In genomic region chr6:108204322-108204721, GRCm38 (mm10) we compare ENCODE assay signal across 31 mouse cellular contexts.
"Had no signal": no experiment of that assay in that cellular context is flagged by ENCODE, and none has a peak within 500 bp of the region (broad histone marks: within the 10 kb centered on the region; RNA-seq: fewer than 3 reads in every experiment).

No protein-coding gene starts in this region.

- H3K27me3 ChIP-seq: limb, embryonic 12.5 days; limb, embryonic 13.5 days; limb, embryonic 15.5 days; liver, embryonic 12.5 days; liver, embryonic 15.5 days; lung, embryonic 15.5 days; midbrain, embryonic 13.5 days; midbrain, embryonic 15.5 days had no signal

- H3K9ac ChIP-seq: limb, embryonic 12.5 days; limb, embryonic 13.5 days; limb, embryonic 15.5 days; liver, embryonic 12.5 days; liver, embryonic 13.5 days; liver, embryonic 14.5 days; liver, embryonic 15.5 days; liver, postnatal 0 days; lung, embryonic 14.5 days; lung, embryonic 15.5 days; midbrain, embryonic 12.5 days; midbrain, embryonic 13.5 days; midbrain, embryonic 15.5 days had no signal

- H3K4me2 ChIP-seq: limb, embryonic 12.5 days; limb, embryonic 13.5 days; limb, embryonic 15.5 days; liver, embryonic 11.5 days; liver, embryonic 12.5 days; liver, embryonic 13.5 days; liver, embryonic 15.5 days; lung, embryonic 14.5 days; lung, embryonic 15.5 days; midbrain, embryonic 11.5 days; midbrain, embryonic 12.5 days; midbrain, embryonic 13.5 days; midbrain, embryonic 15.5 days had no signal

- H3K27ac ChIP-seq: limb, embryonic 10.5 days; limb, embryonic 12.5 days; limb, embryonic 13.5 days; limb, embryonic 15.5 days; liver, embryonic 12.5 days; liver, embryonic 13.5 days; liver, embryonic 14.5 days; liver, embryonic 15.5 days; lung, embryonic 15.5 days; macrophage; midbrain, embryonic 10.5 days; midbrain, embryonic 12.5 days; midbrain, embryonic 13.5 days; midbrain, embryonic 15.5 days had no signal

- H3K4me1 ChIP-seq: limb, embryonic 10.5 days; limb, embryonic 12.5 days; limb, embryonic 13.5 days; limb, embryonic 15.5 days; lung, embryonic 15.5 days; midbrain, embryonic 10.5 days; midbrain, embryonic 12.5 days; midbrain, embryonic 13.5 days; midbrain, embryonic 15.5 days had no signal

- H3K36me3 ChIP-seq: limb, embryonic 10.5 days; limb, embryonic 12.5 days; limb, embryonic 13.5 days; limb, embryonic 15.5 days; liver, embryonic 12.5 days; liver, embryonic 13.5 days; liver, embryonic 15.5 days; lung, embryonic 15.5 days; midbrain, embryonic 10.5 days; midbrain, embryonic 12.5 days; midbrain, embryonic 13.5 days; midbrain, embryonic 15.5 days had no signal

- H3K4me3 ChIP-seq: limb, embryonic 10.5 days; limb, embryonic 12.5 days; limb, embryonic 13.5 days; limb, embryonic 15.5 days; liver, embryonic 12.5 days; liver, embryonic 13.5 days; liver, embryonic 15.5 days; lung, embryonic 15.5 days; megakaryocyte, embryonic 14.5 days; midbrain, embryonic 10.5 days; midbrain, embryonic 12.5 days; midbrain, embryonic 13.5 days; midbrain, embryonic 15.5 days; myocyte had no signal

- DNase-seq: left cerebral cortex, postnatal 4 days; liver; liver, embryonic 13.5 days; liver, postnatal 0 days; lung, adult 18-20 months; lung, adult 2 months; lung, embryonic 14.5 days; lung, postnatal 10 days; lung, postnatal 14 days; lung, postnatal 36 days; lung, postnatal 4 days; midbrain, embryonic 14.5 days had no signal

- ATAC-seq: liver, embryonic 12.5 days; liver, postnatal 0 days; lung, postnatal 0 days; midbrain, embryonic 13.5 days; midbrain, embryonic 15.5 days; midbrain, embryonic 16.5 days had no signal

- H3K9me3 ChIP-seq: limb, embryonic 10.5 days; limb, embryonic 12.5 days; limb, embryonic 13.5 days; limb, embryonic 15.5 days; liver, embryonic 12.5 days; liver, embryonic 13.5 days; liver, embryonic 15.5 days; lung, embryonic 15.5 days; megakaryocyte, embryonic 14.5 days; midbrain, embryonic 10.5 days; midbrain, embryonic 12.5 days; midbrain, embryonic 13.5 days; midbrain, embryonic 15.5 days had no signal
